Mouse (Mus musculus) myocyte (in vitro differentiated cells): ENCODE measurements around the gene Gdf15. TPM values are rescaled to one million over a fixed set of nuclear protein-coding genes. Genes with fewer than 3 reads are reported as not detected.

Source experiments
- H3K27me3 ChIP-seq: one replicate; pipeline ENCODE4 v1.6.1; 2011; ENCODE audit not compliant: control insufficient read depth, insufficient read depth, insufficient read length
- H3K36me3 ChIP-seq: one replicate; pipeline ENCODE4 v1.6.1; 2011; ENCODE audit not compliant: control insufficient read depth, insufficient read depth
- H3K4me2 ChIP-seq: one replicate; pipeline ENCODE4 v1.6.1; 2011; ENCODE audit warnings: low read depth, control low read depth
- H3K4me3 ChIP-seq: one replicate; pipeline ENCODE4 v1.5.1; 2011; ENCODE audit warnings: mild to moderate bottlenecking, control low read depth, moderate library complexity
- H3K79me2 ChIP-seq: one replicate; pipeline ENCODE4 v1.6.1; 2011; ENCODE audit not compliant: control insufficient read depth, insufficient read depth
- H3ac ChIP-seq: one replicate; pipeline ENCODE4 v1.6.1; 2011; ENCODE audit not compliant: control insufficient read depth, insufficient read length
- CEBPB ChIP-seq: IDR thresholded peaks from 2 replicates; pipeline ENCODE4 v1.6.1; 2011; ENCODE audit warnings: mild to moderate bottlenecking, moderate library complexity; ENCODE audit not compliant: poor library complexity, insufficient read depth, severe bottlenecking
- MAX ChIP-seq: IDR thresholded peaks from one replicate; pipeline ENCODE4 v1.6.1; 2011; ENCODE audit warnings: low read depth, mild to moderate bottlenecking, control low read depth
- MYOD1 ChIP-seq, 3 experiments: IDR thresholded peaks; one replicate each; pipeline ENCODE4 v1.6.1; 2011; ENCODE audit warnings: control low read depth in 2 of 3, low read depth in 2 of 3, mild to moderate bottlenecking in 2 of 3, moderate library complexity in 1 of 3; ENCODE audit not compliant: insufficient read length in 2 of 3, control insufficient read depth in 1 of 3
- MYOG ChIP-seq, 3 experiments: IDR thresholded peaks; one replicate each; pipeline ENCODE4 v1.6.1; 2011; ENCODE audit warnings: control low read depth in 2 of 3, low read depth in 2 of 3, mild to moderate bottlenecking in 2 of 3; ENCODE audit not compliant: insufficient read length in 2 of 3, control insufficient read depth in 1 of 3, insufficient read depth in 1 of 3
- POLR2A ChIP-seq: IDR thresholded peaks from one replicate; pipeline ENCODE4 v1.6.1; 2011; ENCODE audit warnings: low read depth, mild to moderate bottlenecking, control low read depth, moderate library complexity; ENCODE audit not compliant: insufficient read length
- POLR2AphosphoS2 ChIP-seq: IDR thresholded peaks from one replicate; pipeline ENCODE4 v1.6.1; 2011; ENCODE audit warnings: low read depth, control low read depth; ENCODE audit not compliant: insufficient read length
- REST ChIP-seq: IDR thresholded peaks from one replicate; pipeline ENCODE4 v1.6.1; 2011; ENCODE audit warnings: mild to moderate bottlenecking, control low read depth, moderate library complexity; ENCODE audit not compliant: insufficient read depth, insufficient read length
- SRF ChIP-seq: IDR thresholded peaks from one replicate; pipeline ENCODE4 v1.6.1; 2011; ENCODE audit warnings: low read depth; ENCODE audit not compliant: control insufficient read depth, insufficient read length
- TCF12 ChIP-seq: IDR thresholded peaks from one replicate; pipeline ENCODE4 v1.6.1; 2011; ENCODE audit warnings: mild to moderate bottlenecking, control low read depth; ENCODE audit not compliant: poor library complexity, insufficient read depth, severe bottlenecking
- TCF3 ChIP-seq: IDR thresholded peaks from one replicate; pipeline ENCODE4 v1.6.1; 2011; ENCODE audit warnings: low read depth, control low read depth; ENCODE audit not compliant: insufficient read length
- USF1 ChIP-seq: IDR thresholded peaks from one replicate; pipeline ENCODE4 v1.6.1; 2011; ENCODE audit warnings: low read depth, mild to moderate bottlenecking, control low read depth, moderate library complexity
- polyA plus RNA-seq: library from polyadenylated mRNA; unstranded; fragments of >200 nt; fragmentation: generic; extraction: Trizol; gene quantifications from one replicate; pipeline ENCODE4 v1.2.1, GENCODE M21; 2012; ENCODE audit warnings: missing spikeins

Gene Gdf15
- polyA plus RNA-seq, 1 experiment, result 54.1 TPM

GRCm38 (mm10) chr8:70647343-70648163 lies 15.3 kb upstream of the Gdf15 start:
- Histone ChIP-seq H3ac (no peak overlapping the region), H3K79me2 (no peaks in the 10 kb centered on the region), H3K36me3 (peaks cover 5% of the 10 kb centered on the region), H3K4me3 (no peak overlapping the region), H3K27me3 (no peaks in the 10 kb centered on the region), H3K4me2 (no peak overlapping the region)
- TF ChIP-seq MYOG (IDR thresholded peaks at IDR 0.05; ENCODE audit: control insufficient read depth in 1 of 3, insufficient read depth in 1 of 3, insufficient read length in 2 of 3, low read depth in 2 of 3) (peak in 1 of 3 experiments; percentile 41), USF1 (no peak), MAX (no peak), POLR2AphosphoS2 (peak; percentile 75), CEBPB (no peak), MYOD1 (IDR thresholded peaks at IDR 0.05; ENCODE audit: control insufficient read depth in 1 of 3, insufficient read length in 2 of 3, low read depth in 2 of 3) (peak in 1 of 3 experiments; percentile 30)

- Histone ChIP-seq H3K27me3 (no peaks in the 10 kb centered on the region), H3K4me3 (no peak overlapping the region), H3K79me2 (no peaks in the 10 kb centered on the region), H3K4me2 (no peak overlapping the region), H3K36me3 (peaks cover 5% of the 10 kb centered on the region), H3ac (no peak overlapping the region)
- no peak for TF ChIP-seq TCF3
- TF ChIP-seq MYOD1 (IDR thresholded peaks at IDR 0.05; ENCODE audit: control insufficient read depth in 1 of 3, insufficient read length in 2 of 3, low read depth in 2 of 3), result no peak
- TF ChIP-seq REST, result no peak
- TF ChIP-seq CEBPB, result peak; percentile 68; the same call in 1 of the 2 replicates
- TF ChIP-seq MAX, result no peak
- TF ChIP-seq POLR2AphosphoS2, result peak; percentile 41
- TF ChIP-seq USF1, result no peak
Measured at GRCm38 (mm10) chr8:70646775-70647174, 14.5 kb upstream of the Gdf15 start.

- Histone ChIP-seq H3K36me3 (peaks cover 5% of the 10 kb centered on the region), H3K79me2 (no peaks in the 10 kb centered on the region), H3ac (no peak overlapping the region), H3K27me3 (no peaks in the 10 kb centered on the region), H3K4me3 (no peak overlapping the region), H3K4me2 (no peak overlapping the region)
- no peak for TF ChIP-seq MYOD1 (IDR thresholded peaks at IDR 0.05; ENCODE audit: control insufficient read depth in 1 of 3, insufficient read length in 2 of 3, low read depth in 2 of 3)
- no peak for TF ChIP-seq CEBPB
- no peak for TF ChIP-seq TCF3
- no peak for TF ChIP-seq REST
- TF ChIP-seq TCF12, result no peak
Measured at GRCm38 (mm10) chr8:70646369-70646768, 14.1 kb upstream of the Gdf15 start.

DNA sequence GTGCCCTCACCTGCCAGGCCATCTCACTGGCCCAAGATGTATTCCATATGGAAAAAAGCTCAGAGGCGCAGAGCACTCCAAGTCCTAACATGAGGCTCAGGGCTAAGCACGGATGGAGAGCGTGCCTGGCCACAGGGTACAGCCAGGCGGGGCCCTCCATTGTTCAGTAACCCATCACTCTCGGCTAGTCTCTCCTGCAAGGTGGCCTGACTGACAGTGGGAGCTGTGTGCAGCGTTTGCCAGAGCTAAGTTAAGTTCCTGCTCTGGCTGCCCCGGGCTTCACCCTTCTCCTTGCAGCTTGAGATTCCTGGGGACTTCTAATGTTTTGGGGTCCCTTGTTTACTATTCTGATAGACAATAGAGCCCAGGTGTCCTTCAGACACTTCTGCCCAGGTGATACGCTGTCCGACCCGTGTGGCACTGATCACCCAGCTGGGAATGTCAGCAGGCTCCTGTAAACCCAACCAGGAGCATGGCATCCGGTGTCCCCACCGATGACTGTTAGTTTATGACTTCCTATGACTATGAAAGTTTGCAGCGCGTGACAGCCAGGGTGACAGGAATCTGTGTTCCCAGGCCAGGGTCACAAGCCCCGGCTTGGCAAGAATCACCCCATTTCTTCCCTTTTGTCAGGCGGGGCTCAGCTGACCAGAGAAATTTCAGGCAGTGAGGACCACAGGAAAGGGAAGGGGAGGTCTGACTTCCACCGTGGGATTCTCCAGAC lies 13.4 kb upstream of the Gdf15 start:
- Histone ChIP-seq H3K4me3 (no peak overlapping the region), H3ac (no peak overlapping the region), H3K27me3 (no peaks in the 10 kb centered on the region), H3K4me2 (no peak overlapping the region), H3K79me2 (no peaks in the 10 kb centered on the region), H3K36me3 (peaks cover 2% of the 10 kb centered on the region)
- peak; percentile 38 for TF ChIP-seq POLR2AphosphoS2
- no peak for TF ChIP-seq CEBPB

DNA sequence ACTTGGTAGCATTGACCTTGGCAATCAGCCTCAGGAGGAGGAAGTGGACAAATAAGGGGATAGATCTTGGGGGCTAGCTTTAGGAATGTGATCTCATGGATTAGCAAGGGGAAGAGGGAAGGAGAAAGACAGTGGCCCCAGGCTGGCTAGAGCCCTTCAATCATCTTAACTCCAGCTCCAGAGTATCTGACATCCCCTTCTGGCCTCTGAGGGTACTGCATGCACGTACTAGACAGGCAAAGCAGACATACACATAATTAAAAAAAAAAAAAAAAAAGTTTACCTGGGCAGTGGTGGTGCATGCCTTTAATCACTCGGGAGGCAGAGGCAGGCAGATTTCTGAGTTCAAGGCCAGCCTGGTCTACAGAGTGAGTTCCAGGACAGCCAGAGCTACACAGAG lies 11.8 kb upstream of the Gdf15 start:
- Histone ChIP-seq H3ac (no peak overlapping the region), H3K27me3 (no peaks in the 10 kb centered on the region), H3K4me2 (no peak overlapping the region), H3K36me3 (no peaks in the 10 kb centered on the region), H3K79me2 (no peaks in the 10 kb centered on the region), H3K4me3 (no peak overlapping the region)
- TF ChIP-seq POLR2A (no peak), CEBPB (no peak), SRF (no peak), TCF3 (no peak), REST (no peak), POLR2AphosphoS2 (no peak), MYOG (IDR thresholded peaks at IDR 0.05; ENCODE audit: control insufficient read depth in 1 of 3, insufficient read depth in 1 of 3, insufficient read length in 2 of 3, low read depth in 2 of 3) (no peak)
